Mouse (Mus musculus) megakaryocyte-erythroid progenitor cell, adult 5-6 weeks (primary cell): ENCODE data around the gene Sfpq. TPM values are rescaled to one million over a fixed set of nuclear protein-coding genes. Genes with fewer than 3 reads are reported as not detected.

Experiments
- total RNA-seq, 2 experiments: library from RNA; stranded (forward) in 1 of 2; stranded (reverse) in 1 of 2; fragments of 200-1000, 215-1000 nt in 1 of 2; fragments of >200 nt in 1 of 2; fragmentation: Nextera tagmentation in 1 of 2; gene quantifications; 2 replicates each; pipeline ENCODE4 v1.2.3; 2014 to 2017

The Sfpq gene
- total RNA-seq, 2 experiments from 2014 or later = 426 to 968 TPM

Other genes with a start within 250 kb of the Sfpq start
- 38.7 and 57.2 TPM in 2 replicates for gene Zmym4, start 53.2 kb upstream of the Sfpq start, total RNA-seq (2014; fragmentation: Nextera tagmentation)
- gene Zmym4, start 53.2 kb upstream of the Sfpq start, total RNA-seq (2017) = 41.2 and 56.1 TPM in 2 replicates
- gene Zmym1, start 39.8 kb downstream of the Sfpq start, total RNA-seq (2014; fragmentation: Nextera tagmentation) = 13.6 and 16.8 TPM in 2 replicates
- gene Zmym1, start 39.8 kb downstream of the Sfpq start, total RNA-seq (2017) = 19.8 and 20.0 TPM in 2 replicates
- gene Zmym6, start 56.1 kb downstream of the Sfpq start, total RNA-seq (2014; fragmentation: Nextera tagmentation) = 12.3 and 17.9 TPM in 2 replicates
- gene Zmym6, start 56.1 kb downstream of the Sfpq start, total RNA-seq (2017) = 11.2 and 14.4 TPM in 2 replicates
- 5.3 and 8.9 TPM in 2 replicates for gene Tmem35b, start 102.4 kb downstream of the Sfpq start, total RNA-seq (2014; fragmentation: Nextera tagmentation)
- 6.2 and 7.9 TPM in 2 replicates for gene Tmem35b, start 102.4 kb downstream of the Sfpq start, total RNA-seq (2017)
- gene Dlgap3, start 147.9 kb downstream of the Sfpq start, total RNA-seq (2014; fragmentation: Nextera tagmentation) = not detected in 2 replicates
- not detected in 2 replicates for gene Dlgap3, start 147.9 kb downstream of the Sfpq start, total RNA-seq (2017)
- gene Smim12, start 222.5 kb downstream of the Sfpq start, total RNA-seq (2014; fragmentation: Nextera tagmentation) = 22.7 and 25.5 TPM in 2 replicates
- 28.9 and 29.2 TPM in 2 replicates for gene Smim12, start 222.5 kb downstream of the Sfpq start, total RNA-seq (2017)